Mouse (Mus musculus) erythroblast, embryonic 14.5 days (primary cell): ENCODE measurements around the gene Tifa.

Source experiments
- GATA1 ChIP-seq: IDR thresholded peaks from 2 replicates; pipeline ENCODE4 v1.6.1; 2012; ENCODE audit warnings: low read length, inconsistent platforms, mixed read lengths
- TAL1 ChIP-seq: IDR thresholded peaks from 3 replicates; pipeline ENCODE4 v1.6.1; 2012; ENCODE audit warnings: low read length, inconsistent platforms, mixed read lengths

- TF ChIP-seq GATA1, result no peak
- no peak for TF ChIP-seq TAL1
These were observed 78.6 kb downstream of the Tifa start for GRCm38 (mm10) chr3:127868046-127868758.
